In the genomic region with DNA sequence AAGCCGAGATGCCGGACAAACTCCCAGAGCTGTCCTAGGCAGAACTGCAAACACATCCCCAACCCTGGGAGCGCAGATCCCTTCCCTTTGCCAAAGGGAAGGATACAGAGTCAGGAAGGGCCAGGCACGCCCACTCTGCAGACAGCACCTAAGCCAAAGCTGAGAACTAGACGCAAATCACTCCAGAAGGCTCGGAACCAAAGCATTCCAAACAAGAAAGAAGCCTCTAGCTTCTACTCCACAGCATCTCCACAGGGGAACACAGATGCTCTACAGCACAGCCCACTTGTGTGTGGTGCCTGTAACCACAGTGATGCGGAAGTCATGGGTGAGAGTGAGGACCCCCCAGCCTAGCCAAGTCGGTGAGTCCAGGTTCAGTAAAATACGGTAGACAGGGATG, we compare ENCODE assay signal across 9 mouse cellular contexts. TPM values are rescaled to one million over a fixed set of nuclear protein-coding genes. Genes with fewer than 3 reads are reported as not detected.
A peak's percentile ranks its signal among the peaks of the same experiment; 100 is the strongest.
DNase-seq lines count a peak whose midpoint lies in the region; ATAC-seq and TF ChIP-seq lines count a peak whose summit lies in the region.
"Had no signal": no experiment of that assay in that cellular context is flagged by ENCODE, and none has a peak within 500 bp of the region (broad histone marks: within the 10 kb centered on the region; RNA-seq: fewer than 3 reads in every experiment).

No protein-coding gene starts in this region.

- H3K27me3 ChIP-seq in forebrain, embryonic 10.5 days (ENCODE audit: poor library complexity, severe bottlenecking): peaks cover 6% of the 10 kb centered on the region; the same call in 1 of the 2 replicates
- peaks cover 24% of the 10 kb centered on the region for H3K27me3 ChIP-seq in limb, embryonic 11.5 days (ENCODE audit: control insufficient read depth, insufficient read depth, low read length)
- H3K27me3 ChIP-seq in neural tube, embryonic 14.5 days (ENCODE audit: control insufficient read depth, insufficient read depth, low read length): no peaks in the 10 kb centered on the region

- 71% methylated on average over 9 of the region's 9 CpGs for WGBS in forebrain, embryonic 10.5 days
- WGBS in limb, embryonic 11.5 days: 18% methylated on average over 9 of the region's 9 CpGs
- 48% methylated on average over 9 of the region's 9 CpGs for WGBS in neural tube, embryonic 14.5 days

- peak overlapping the region; percentile 76 for H3K4me3 ChIP-seq in left cerebral cortex, adult 2 months
- peak overlapping the region; percentile 85; the same call in 1 of the 2 replicates for H3K4me3 ChIP-seq in forebrain, embryonic 10.5 days
- H3K4me3 ChIP-seq in limb, embryonic 11.5 days (ENCODE audit: low read depth, low read length): no peak overlapping the region
- peak overlapping the region; percentile 6; the same call in 1 of the 2 replicates for H3K4me3 ChIP-seq in neural tube, embryonic 14.5 days (ENCODE audit: low read depth, low read length)

- H3K4me2 ChIP-seq in limb, embryonic 11.5 days (ENCODE audit: low read depth, severe bottlenecking): peak overlapping the region; percentile 92; the same call in 1 of the 2 replicates
- peak overlapping the region; percentile 72 for H3K4me2 ChIP-seq in neural tube, embryonic 14.5 days (ENCODE audit: low read depth, low read length)

- peaks cover 26% of the 10 kb centered on the region for H3K4me1 ChIP-seq in forebrain, embryonic 10.5 days
- H3K4me1 ChIP-seq in limb, embryonic 11.5 days (ENCODE audit: control insufficient read depth, insufficient read depth, low read length): peaks cover 9% of the 10 kb centered on the region; the same call in 1 of the 2 replicates
- H3K4me1 ChIP-seq in neural tube, embryonic 14.5 days (ENCODE audit: control insufficient read depth, insufficient read depth, low read length): peaks cover 12% of the 10 kb centered on the region

- TF ChIP-seq CTCF in left cerebral cortex, adult 2 months (IDR thresholded peaks at IDR 0.05): no peak

- H3K36me3 ChIP-seq in forebrain, embryonic 10.5 days (replicated peaks): no peaks in the 10 kb centered on the region
- H3K36me3 ChIP-seq in limb, embryonic 11.5 days (ENCODE audit: control insufficient read depth, insufficient read depth, low read length): no peaks in the 10 kb centered on the region
- no peaks in the 10 kb centered on the region for H3K36me3 ChIP-seq in neural tube, embryonic 14.5 days (ENCODE audit: control insufficient read depth, insufficient read depth, low read length)

- no peak for ATAC-seq in limb, embryonic 11.5 days (ENCODE audit: insufficient number of reproducible peaks, low FRiP score, low TSS enrichment, low read depth)
- ATAC-seq in neural tube, embryonic 14.5 days (ENCODE audit: low read depth): no peak

- no peak for DNase-seq in left cerebral cortex, adult 2 months (ENCODE audit: extremely low spot score in 1 of 2, low spot score in 2 of 2)
- DNase-seq in left cerebral cortex, postnatal 14 days (ENCODE audit: low spot score in 2 of 2): no peak
- no peak for DNase-seq in forebrain, embryonic 10.5 days (ENCODE audit: extremely low spot score, low spot score)
- no peak for DNase-seq in limb, embryonic 11.5 days (ENCODE audit: low spot score)
- no peak for DNase-seq in ovary, adult 18-20 months (ENCODE audit: low spot score)
- no peak for DNase-seq in cerebellum, adult 11 months
- DNase-seq: thymus, postnatal 36 days had no signal

- intact Hi-C loops in left cerebral cortex, adult 2 months (cut with DNase I): no loop called here
- intact Hi-C loops in left cerebral cortex, postnatal 14 days (cut with DNase I): no loop called here

- H3K9me3 ChIP-seq in forebrain, embryonic 10.5 days: no peaks in the 10 kb centered on the region
- no peaks in the 10 kb centered on the region for H3K9me3 ChIP-seq in limb, embryonic 11.5 days (ENCODE audit: control insufficient read depth, low read length)
- no peaks in the 10 kb centered on the region for H3K9me3 ChIP-seq in neural tube, embryonic 14.5 days (ENCODE audit: control insufficient read depth, low read length)

- H3K9ac ChIP-seq in limb, embryonic 11.5 days (ENCODE audit: low read length): no peak overlapping the region
- H3K9ac ChIP-seq in neural tube, embryonic 14.5 days (replicated peaks; ENCODE audit: low read depth, low read length): peak overlapping the region; percentile 25; the same call in 1 of the 2 replicates
- H3K9ac ChIP-seq: liver, embryonic 14.5 days had no signal

- no peak overlapping the region; the same call in 1 of the 2 replicates for H3K27ac ChIP-seq in left cerebral cortex, adult 2 months
- no peak overlapping the region for H3K27ac ChIP-seq in forebrain, embryonic 10.5 days
- H3K27ac ChIP-seq in limb, embryonic 11.5 days (replicated peaks; ENCODE audit: low read depth, low read length): no peak overlapping the region
- no peak overlapping the region for H3K27ac ChIP-seq in neural tube, embryonic 14.5 days (ENCODE audit: low read depth, low read length)
- H3K27ac ChIP-seq: liver, embryonic 14.5 days had no signal

RNA-seq across cellular contexts. Expression of gene Fbxl2, which starts 20.8 kb away (rescaled TPM):
- total RNA-seq in left cerebral cortex, adult 2 months (2021): 10 to 100 TPM; 57.4 to 59.4 TPM
- total RNA-seq in left cerebral cortex, postnatal 14 days (2021): 10 to 100 TPM; 50.7 to 56.1 TPM
- 5.9 and 6.5 TPM in 2 replicates for polyA plus RNA-seq in forebrain, embryonic 10.5 days (2016; fragmentation: Nextera tagmentation; extraction: Ambion mirVana)
- polyA plus RNA-seq in limb, embryonic 11.5 days (2014; fragmentation: Nextera tagmentation; extraction: Ambion mirVana): 2.7 and 4.0 TPM in 2 replicates
- polyA plus RNA-seq in neural tube, embryonic 14.5 days (2014; fragmentation: Nextera tagmentation; extraction: Ambion mirVana): 26.2 and 30.6 TPM in 2 replicates

RNA-seq across cellular contexts. Expression of gene Susd5, which starts 31.8 kb away (rescaled TPM):
- 10 to 100 TPM in 1 of 2 experiments, 1 to 10 TPM in 1; 9.1 to 11.8 TPM for total RNA-seq in left cerebral cortex, adult 2 months (2021)
- total RNA-seq in left cerebral cortex, postnatal 14 days (2021): 10 to 100 TPM; 12.7 to 16.9 TPM
- polyA plus RNA-seq in forebrain, embryonic 10.5 days (2016; fragmentation: Nextera tagmentation; extraction: Ambion mirVana): 0.17 and 0.22 TPM in 2 replicates
- polyA plus RNA-seq in limb, embryonic 11.5 days (2014; fragmentation: Nextera tagmentation; extraction: Ambion mirVana): 0.64 and 1.7 TPM in 2 replicates
- polyA plus RNA-seq in neural tube, embryonic 14.5 days (2014; fragmentation: Nextera tagmentation; extraction: Ambion mirVana): 0.45 and 0.52 TPM in 2 replicates
